Mouse (Mus musculus): ENCODE measurements around the gene Ccdc148.

DNA sequence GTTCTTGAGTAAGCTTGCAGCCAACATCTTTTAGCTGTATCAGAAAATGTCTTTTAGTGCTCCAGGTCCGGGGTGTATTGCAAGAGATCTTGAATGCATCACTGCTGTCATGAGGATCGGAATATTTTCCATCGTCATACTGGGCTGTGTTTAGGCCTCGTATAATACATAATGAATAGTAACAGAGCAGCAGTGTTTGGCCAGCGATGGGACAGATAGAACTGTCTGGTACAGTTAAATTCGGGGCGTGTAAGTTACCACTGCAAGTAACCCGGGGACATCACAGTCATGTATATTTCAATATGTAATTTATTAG is 1.8 kb upstream of the Ccdc148 start:
- TF ChIP-seq POLR2A (IDR thresholded peaks at IDR 0.05; ENCODE audit: borderline replicate concordance, low read depth, low read length) = no peak
- TF ChIP-seq CTCF (IDR thresholded peaks at IDR 0.05; ENCODE audit: low read depth, low read length) = no peak
